Mouse (Mus musculus) lung, postnatal 25 days (tissue): ENCODE data around the gene Prl8a9.

Experiments
- DNase-seq: peaks from one replicate; pipeline ENCODE4 v3.0.0; 2022; ENCODE audit warnings: low spot score

The Prl8a9 gene

GRCm38 (mm10) chr13:27564506-27564905, at the start of gene Prl8a9:
Gene Prl8a9, minus strand, starts transcription at chr13:27564606.
- DNase-seq = no peak

- DNase-seq = no peak
These were observed 46.1 kb upstream of the Prl8a9 start, which contains the start of gene Prl7b1 for GRCm38 (mm10) chr13:27610482-27610881. Gene Prl7b1, minus strand, starts transcription at chr13:27610582.

DNA sequence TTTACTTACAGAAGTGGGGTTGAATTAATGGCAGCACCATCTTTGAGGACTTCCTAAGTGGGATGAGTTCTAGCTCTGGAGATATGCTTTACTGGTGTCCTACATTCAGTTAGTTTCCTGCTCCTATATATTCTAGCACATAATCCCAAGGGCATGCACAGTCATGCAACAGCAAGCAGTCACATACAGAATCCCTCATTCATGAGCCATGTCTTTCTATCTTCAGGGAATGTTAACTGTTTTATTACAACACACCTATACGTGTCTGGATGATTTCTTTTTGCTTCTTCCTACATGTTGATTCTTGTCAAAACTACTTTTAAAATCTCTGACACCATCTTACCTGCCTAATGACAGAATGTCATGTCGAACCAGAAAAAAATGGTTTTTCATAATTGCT, 17.7 kb upstream of the Prl8a9 start, which contains the start of gene Prl8a1:
Gene Prl8a1, minus strand, starts transcription at position 101 of the 400 bp plus-strand sequence.
- no peak for DNase-seq

- DNase-seq = no peak
These were observed 11.1 kb downstream of the Prl8a9 start for GRCm38 (mm10) chr13:27553336-27553735.

GRCm38 (mm10) chr13:27523156-27523555, 41.2 kb downstream of the Prl8a9 start:
- DNase-seq = no peak

DNA sequence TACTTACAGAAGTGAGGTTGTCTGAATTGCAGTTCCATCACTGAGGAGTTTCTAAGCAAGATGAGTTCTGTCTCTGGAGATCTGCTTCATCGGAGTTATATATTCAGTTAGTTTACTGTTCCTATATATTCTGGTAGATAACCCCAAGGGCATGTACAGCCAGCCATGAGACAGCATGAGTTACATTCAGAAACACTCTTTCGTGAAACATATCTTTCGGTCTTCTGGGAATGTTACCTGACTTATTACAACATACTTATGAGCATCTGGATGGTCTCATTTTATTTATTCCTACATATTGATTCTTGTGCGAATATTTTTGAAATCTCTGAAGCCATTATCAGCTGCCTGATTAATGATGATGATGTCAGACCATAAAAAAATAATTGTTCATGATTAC, 51.3 kb downstream of the Prl8a9 start, which contains the start of gene Prl8a8:
Gene Prl8a8, minus strand, starts transcription at position 101 of the 400 bp plus-strand sequence.
- no peak for DNase-seq
